Mouse (Mus musculus): ENCODE results near the gene Klhdc7a. TPM values are rescaled to one million over a fixed set of nuclear protein-coding genes. Genes with fewer than 3 reads are reported as not detected.
A peak's percentile ranks its signal among the peaks of the same experiment; 100 is the strongest.
"Not testable (repeated sequence)": the region's sequence is repeated elsewhere in the genome, so short reads cannot be mapped to it uniquely, and the experiment has no call there.

Gene Klhdc7a
- total RNA-seq (2021), result 1 to 10 TPM; 8.7 to 9.9 TPM

GRCm38 (mm10) chr4:139967922-139968321 lies at the start of gene Klhdc7a:
TSS of gene Klhdc7a (minus strand) at chr4:139968026.
- peak; percentile 65 to 67 for DNase-seq

DNA sequence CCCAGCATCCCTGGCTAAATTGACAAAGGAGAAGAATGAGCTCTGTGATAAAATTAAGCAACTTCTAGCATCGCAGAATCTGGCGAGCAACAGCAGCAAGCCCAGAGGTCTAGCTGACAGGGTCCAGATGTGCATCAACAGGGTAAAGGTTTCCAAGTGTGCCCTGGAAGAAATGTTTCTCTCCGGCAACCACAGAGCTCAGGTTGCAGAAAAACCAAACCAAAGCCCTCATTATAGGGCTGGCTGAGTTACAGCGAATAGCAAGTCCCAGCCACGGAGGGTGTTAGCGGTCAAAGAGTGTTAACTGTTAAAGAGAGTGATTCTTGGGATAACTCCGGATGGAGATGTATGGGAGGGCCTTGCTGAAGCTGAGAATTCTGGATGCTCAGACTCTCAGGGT lies 48.1 kb upstream of the Klhdc7a start:
- DNase-seq, result no peak

DNA sequence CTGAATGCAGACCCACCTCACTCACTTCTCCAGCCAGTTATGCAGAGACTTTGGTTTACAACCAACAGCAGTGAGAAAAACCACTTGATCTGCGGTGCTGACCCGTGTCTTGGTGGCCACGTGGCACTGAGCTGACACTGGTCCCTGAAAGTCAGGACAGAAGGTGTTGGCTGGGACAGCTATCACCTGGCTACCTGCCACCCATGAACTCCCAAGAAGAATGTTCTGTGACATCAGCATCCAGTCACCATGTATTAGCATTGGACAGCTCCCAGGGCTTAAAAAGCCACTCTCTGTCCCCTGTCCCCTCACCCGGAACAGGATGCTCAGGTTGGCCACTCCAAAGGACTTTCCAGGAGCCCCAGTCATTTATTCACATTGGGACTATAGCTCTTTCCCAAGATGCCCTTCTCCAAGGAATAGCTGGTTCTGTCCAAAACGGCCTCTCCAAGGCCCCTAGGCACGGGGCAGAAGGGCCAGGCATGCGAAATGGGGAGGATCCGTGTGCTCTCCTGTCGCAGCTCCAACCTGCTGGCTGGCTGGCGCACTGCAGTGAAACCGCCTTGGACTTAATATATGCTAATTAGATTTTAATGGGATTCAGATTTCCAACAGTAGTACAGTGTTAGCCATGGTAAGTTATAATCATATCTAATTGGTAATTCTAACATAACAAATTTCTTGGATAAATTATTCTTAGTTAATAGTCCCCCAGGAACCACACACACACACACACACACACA lies 43.1 kb upstream of the Klhdc7a start:
- no peak for DNase-seq

DNA sequence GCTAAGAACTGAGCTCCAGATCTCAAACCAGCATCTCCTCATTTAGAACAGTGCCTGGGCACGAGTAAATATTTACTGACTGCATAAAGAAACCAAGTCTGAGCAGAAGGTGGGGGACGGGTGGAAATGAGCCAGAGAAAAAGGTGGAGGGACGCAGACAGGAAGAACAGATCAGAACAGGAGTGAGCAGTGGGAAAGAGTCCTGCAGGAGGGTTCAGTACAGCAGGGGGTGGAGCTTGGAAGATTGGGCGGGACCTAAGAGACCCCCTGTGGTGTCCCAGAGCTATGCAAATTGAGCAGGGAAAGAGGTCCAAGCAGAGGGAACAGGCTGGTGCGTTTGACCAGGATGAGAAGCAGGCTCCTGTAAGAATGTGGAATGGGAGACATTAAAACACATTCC lies 37.1 kb upstream of the Klhdc7a start:
- DNase-seq, result no peak

- DNase-seq, result peak in 1 of 2 experiments; percentile 36
Measured at GRCm38 (mm10) chr4:140004170-140004569, 36.3 kb upstream of the Klhdc7a start.

DNA sequence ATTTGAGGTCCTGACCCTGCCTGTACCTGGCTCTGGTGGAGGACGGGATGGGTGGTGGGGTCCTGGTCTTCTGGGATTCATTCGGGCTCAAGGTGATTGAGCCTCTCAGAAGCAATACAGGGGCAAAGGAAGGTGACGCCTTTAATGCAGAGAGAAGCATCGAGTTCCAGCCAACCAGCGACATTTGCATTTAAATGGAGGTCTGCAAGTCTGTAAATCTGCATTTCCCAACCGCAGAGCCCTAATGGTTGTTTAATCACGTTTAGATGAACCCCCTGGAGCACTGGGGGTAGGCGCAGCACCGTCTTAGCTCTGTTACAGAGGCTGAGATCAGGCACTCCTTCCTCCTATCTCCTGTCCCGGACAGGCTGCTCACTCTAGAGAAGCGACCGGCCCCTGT lies 34.2 kb upstream of the Klhdc7a start:
- DNase-seq, result no peak

- DNase-seq, result no peak
Measured at GRCm38 (mm10) chr4:140000911-140001310, 33.1 kb upstream of the Klhdc7a start.

DNA sequence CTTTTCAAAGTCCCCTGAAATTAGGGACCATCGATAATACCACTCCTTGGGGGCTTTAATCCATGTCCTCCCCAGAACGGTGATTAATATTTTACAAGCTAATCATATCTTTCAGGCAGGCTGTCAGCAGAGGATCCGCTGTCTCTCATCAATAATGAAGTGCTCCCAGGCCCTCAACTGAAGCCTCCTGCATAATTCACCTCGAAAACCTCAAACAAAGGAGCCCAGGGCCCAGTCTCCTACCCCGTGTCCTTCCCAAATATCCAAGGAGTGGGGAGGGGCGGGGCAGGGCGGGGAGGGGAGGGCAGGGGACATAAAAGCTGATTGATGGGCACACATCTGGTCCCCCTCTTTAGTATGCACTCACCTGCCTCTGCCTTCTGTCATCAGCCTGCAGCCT lies 31.2 kb upstream of the Klhdc7a start:
- DNase-seq, result no peak

DNA sequence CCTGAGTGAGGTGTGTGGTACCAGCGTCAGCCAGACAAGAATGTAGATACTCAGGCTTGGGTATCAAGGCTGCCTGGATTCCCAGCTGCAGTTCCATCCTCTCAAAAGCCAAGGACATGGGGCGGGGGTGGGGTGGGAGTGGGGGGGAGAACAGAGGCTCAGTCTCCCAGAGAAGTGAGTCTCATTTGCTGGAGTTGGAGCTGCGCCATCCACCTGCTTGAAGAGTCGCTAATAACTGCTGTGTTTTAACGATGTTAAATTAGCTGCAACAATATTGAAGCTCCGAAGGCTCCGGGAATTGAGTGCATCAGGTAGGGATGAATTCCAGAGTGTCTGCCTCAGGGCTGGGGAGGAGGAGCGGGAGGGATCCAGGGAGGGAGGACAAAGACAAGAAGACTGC lies 27.8 kb upstream of the Klhdc7a start:
- no peak for DNase-seq

GRCm38 (mm10) chr4:139993111-139993755 lies 25.4 kb upstream of the Klhdc7a start:
- DNase-seq, result no peak

- no peak for DNase-seq
Measured at GRCm38 (mm10) chr4:139986913-139987312, 19.1 kb upstream of the Klhdc7a start.

DNA sequence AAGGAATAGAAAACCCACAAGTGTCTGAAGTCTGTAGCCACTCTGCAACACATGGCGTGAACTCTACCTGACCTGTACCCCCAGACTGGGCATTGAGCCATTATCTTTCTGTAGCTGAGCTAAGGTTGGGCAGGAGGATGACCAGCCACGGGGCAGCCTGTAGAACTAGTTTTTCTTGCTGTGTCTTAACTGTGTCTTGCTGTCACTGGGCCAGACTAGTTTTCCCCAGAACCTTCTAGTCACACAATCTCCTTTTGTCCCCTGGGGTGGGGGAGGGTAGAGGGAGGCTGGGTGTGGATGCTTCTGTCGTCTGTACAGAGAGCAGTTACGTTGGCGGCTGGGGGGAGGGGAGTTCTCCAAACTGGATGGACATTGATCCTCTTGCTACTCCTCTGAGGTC lies 10.9 kb upstream of the Klhdc7a start:
- no peak for DNase-seq

DNA sequence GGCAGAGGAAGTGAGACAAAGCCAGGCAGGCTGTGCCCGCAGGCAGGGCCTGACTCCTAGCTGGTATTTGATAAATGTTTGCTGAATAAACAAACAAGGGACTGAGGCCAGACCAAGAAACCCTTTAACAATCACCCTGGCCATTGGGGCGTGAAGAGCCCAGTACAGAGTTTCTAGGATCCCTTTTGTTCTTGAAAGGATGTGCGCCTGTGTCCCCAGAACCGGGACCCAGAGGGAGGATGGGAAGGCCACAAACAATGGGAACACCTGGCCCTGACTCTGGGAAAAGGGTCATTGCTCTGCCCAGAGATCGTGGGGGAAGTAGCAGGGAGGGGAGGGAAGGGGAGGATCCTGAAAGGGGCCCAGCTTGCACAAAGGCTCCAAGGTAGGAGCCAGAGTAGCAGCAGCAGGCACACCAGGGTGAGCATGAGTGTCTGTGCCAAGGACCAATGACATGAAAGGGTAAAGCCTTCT lies 9.5 kb upstream of the Klhdc7a start:
- no peak for DNase-seq

DNA sequence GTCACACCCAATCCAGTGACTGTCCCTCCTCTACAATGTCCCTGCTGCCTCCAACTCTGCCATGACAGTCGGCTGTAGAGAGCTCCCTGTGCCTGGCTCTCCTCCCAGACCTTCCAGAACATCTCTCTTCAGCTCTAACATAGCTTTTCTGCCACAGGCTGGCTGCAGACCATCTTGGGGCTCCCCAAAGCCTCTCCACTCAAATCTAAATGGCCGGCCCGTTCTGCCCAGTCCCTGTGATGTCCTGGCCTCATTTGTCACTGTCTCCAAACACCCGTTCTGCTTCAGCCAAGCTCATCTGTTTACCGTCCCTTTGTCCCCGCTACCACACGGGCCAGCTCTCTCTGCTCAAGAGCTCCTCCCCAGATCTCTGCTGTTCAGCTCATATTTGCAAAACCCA lies 6.7 kb upstream of the Klhdc7a start:
- DNase-seq, result no peak

DNA sequence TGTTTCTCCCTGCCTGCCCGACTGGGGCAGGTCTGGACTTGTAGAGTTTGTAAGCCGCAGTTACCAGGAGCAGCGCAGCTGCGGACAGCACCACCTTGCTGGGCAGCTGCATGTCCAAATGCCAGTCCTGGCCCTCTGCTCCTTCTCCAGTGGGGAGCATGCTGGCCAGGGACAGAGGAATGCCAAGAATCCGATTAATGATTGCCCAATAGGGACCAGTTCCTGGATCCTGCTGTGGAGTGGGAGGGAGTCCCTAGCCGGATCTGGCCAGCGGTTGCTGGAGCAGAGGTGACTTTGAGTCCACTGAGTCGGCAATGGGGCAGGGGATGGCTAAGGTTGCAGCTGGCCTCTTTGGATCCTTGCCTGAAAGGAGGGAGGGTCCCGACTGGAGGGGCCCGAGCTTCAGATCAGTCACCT lies 343 bp downstream of the Klhdc7a start:
- DNase-seq, result peak; percentile 10 to 26

DNA sequence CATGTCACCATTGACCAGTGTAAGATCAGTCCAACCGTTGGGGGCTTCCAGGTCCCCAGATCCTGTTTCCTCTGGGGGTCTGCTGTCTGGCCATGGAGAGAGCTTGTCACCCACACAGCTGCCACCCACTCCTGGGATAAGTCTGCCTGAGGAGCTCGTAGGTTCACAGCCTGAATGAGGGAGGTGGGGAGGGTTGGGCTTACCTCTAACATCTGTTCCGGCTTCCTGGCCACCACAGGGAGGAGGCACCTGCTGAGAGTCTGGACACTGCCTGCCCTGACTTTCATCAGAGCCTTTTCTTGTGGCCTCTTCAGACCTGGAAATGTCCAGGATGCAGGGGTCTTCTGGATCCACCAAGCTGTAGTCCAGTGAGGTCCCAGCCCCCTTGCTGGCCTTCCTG lies 845 bp downstream of the Klhdc7a start:
- DNase-seq, result no peak

GRCm38 (mm10) chr4:139965596-139966185 lies 2.1 kb downstream of the Klhdc7a start:
- no peak for DNase-seq

DNA sequence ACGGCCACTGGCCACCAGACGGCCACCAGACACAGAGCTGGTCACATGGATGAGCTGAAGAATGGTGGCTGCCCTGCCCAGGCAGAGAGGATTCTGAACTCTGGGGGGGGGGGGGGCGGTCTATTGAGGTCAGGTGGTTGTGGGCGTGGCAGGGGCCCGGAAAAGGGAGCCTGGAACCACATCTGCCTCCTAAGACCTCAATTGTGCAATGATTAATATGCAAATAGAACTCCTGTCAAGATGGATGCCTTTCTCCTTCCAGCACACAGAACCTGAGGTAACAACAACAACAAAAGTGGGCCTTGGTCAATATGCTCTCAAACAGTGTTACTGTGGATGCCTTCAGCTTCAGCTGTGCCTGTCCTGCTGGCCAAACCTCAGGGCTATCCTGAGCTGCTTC lies 3.4 kb downstream of the Klhdc7a start:
- DNase-seq, result no peak

DNA sequence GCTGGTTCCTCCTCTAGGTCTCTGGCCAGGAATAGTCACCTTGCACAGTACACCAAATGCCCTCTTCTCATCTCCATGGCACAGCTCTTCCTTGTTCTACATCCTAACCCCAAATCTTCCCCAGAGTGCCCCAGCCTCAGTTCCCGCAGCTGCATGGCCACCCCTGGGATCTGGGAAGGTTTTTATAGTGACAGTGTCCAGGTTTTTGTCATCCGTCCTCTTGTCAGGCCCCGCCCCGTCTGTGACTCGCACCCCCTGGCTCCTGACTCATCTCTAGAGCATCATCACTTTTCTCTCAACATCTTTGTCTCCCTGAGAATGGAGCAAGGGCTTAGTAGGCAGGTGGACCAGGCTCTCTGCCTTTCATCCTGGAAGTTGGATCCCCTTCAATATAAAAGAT lies 3.9 kb downstream of the Klhdc7a start:
- no peak for DNase-seq

DNA sequence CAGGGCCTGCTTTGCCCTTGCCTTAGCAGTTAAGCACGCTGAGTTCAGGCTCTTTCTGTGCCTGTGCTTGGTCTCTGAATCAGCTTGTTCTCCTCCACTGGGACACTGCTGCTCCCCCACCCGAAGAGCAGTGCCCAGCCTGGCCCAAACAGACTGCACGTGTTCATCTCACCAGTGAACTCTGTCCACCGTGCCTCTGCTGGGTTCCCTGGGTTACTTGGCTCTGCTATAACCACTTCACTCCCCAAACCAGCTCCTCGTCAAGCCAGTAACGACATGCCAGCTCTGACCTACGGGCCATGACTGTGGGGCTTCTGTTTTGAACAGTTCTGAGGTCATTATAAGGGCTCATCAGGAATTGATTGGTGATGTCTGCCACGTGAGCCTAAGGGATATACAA lies 4.8 kb downstream of the Klhdc7a start:
- peak in 1 of 2 experiments; percentile 26 for DNase-seq

- DNase-seq, result no peak
Measured at GRCm38 (mm10) chr4:139961816-139962215, 6.0 kb downstream of the Klhdc7a start.

GRCm38 (mm10) chr4:139961329-139961728 lies 6.5 kb downstream of the Klhdc7a start:
- not testable (repeated sequence) for DNase-seq

GRCm38 (mm10) chr4:139960724-139961315 lies 7.0 kb downstream of the Klhdc7a start:
- no peak for DNase-seq
